Mouse (Mus musculus) embryonic facial prominence, embryonic 13.5 days (tissue): Measurements from ENCODE around the gene Acsm2. TPM values are rescaled to one million over a fixed set of nuclear protein-coding genes. Genes with fewer than 3 reads are reported as not detected.

Source experiments
- ATAC-seq: fragments of 200-750 bp; cut with Nextera tagmentation; 2 replicates; pipeline ENCODE4 v1.8.0; 2017; ENCODE audit warnings: low read depth; ENCODE audit not compliant: insufficient number of reproducible peaks, insufficient read depth, low FRiP score, low TSS enrichment
- H3K27ac ChIP-seq: fragments of 300-500 bp; sonication (generic); 2 replicates; pipeline ENCODE4 v1.5.1; 2015; ENCODE audit warnings: moderate library complexity, mild to moderate bottlenecking, inconsistent platforms
- H3K27me3 ChIP-seq: fragments of 300-500 bp; sonication (generic); 2 replicates; pipeline ENCODE4 v1.6.1; 2015; ENCODE audit warnings: mild to moderate bottlenecking, inconsistent platforms
- H3K36me3 ChIP-seq: fragments of 300-500 bp; sonication (generic); 2 replicates; pipeline ENCODE4 v1.6.1; 2015; ENCODE audit warnings: mild to moderate bottlenecking, inconsistent platforms
- H3K4me1 ChIP-seq: fragments of 300-500 bp; sonication (generic); 2 replicates; pipeline ENCODE4 v1.6.1; 2015; ENCODE audit warnings: inconsistent platforms
- H3K4me2 ChIP-seq: fragments of 300-500 bp; sonication (generic); 2 replicates; pipeline ENCODE4 v1.6.1; 2015; ENCODE audit warnings: moderate library complexity, mild to moderate bottlenecking, inconsistent platforms
- H3K4me3 ChIP-seq: fragments of 300-500 bp; sonication (generic); 2 replicates; pipeline ENCODE4 v1.5.1; 2015; ENCODE audit warnings: mild to moderate bottlenecking, inconsistent platforms
- H3K9ac ChIP-seq: fragments of 300-500 bp; sonication (generic); 2 replicates; pipeline ENCODE4 v1.6.1; 2015; ENCODE audit warnings: mild to moderate bottlenecking, inconsistent platforms
- H3K9me3 ChIP-seq: fragments of 300-500 bp; sonication (generic); 2 replicates; pipeline ENCODE4 v1.6.1; 2016; ENCODE audit warnings: inconsistent platforms
- WGBS: fragments of 180-500 bp; shearing (Covaris S2); methylation state at CpG from one replicate; pipeline ENCODE4 v1.1.7; 2015; ENCODE audit warnings: mixed read lengths; 5-methylcytosine and 5-hydroxymethylcytosine counted together
- polyA plus RNA-seq: library from polyadenylated mRNA; unstranded; fragments of >200 nt; fragmentation: Nextera tagmentation; extraction: Ambion mirVana; gene quantifications from 2 replicates; pipeline ENCODE4 v1.2.1, GENCODE M21; 2015

Gene Acsm2
- polyA plus RNA-seq, 1 experiment from 2014 or later = not detected

GRCm38 (mm10) chr7:119594530-119595107 lies 40.5 kb downstream of the Acsm2 start:
- no peaks in the 10 kb centered on the region for H3K27me3 ChIP-seq
- WGBS = 81% methylated on average over 3 of the region's 3 CpGs
- no peak overlapping the region for H3K4me2 ChIP-seq
- no peak overlapping the region for H3K9ac ChIP-seq
- no peak for ATAC-seq
- no peak overlapping the region for H3K4me3 ChIP-seq
- no peaks in the 10 kb centered on the region for H3K9me3 ChIP-seq
- no peaks in the 10 kb centered on the region for H3K36me3 ChIP-seq
- H3K27ac ChIP-seq = no peak overlapping the region
- no peaks in the 10 kb centered on the region for H3K4me1 ChIP-seq

GRCm38 (mm10) chr7:119595306-119595705 lies 41.2 kb downstream of the Acsm2 start:
- Histone ChIP-seq H3K27me3 (no peaks in the 10 kb centered on the region), H3K9ac (no peak overlapping the region), H3K4me3 (no peak overlapping the region), H3K27ac (no peak overlapping the region), H3K36me3 (no peaks in the 10 kb centered on the region), H3K9me3 (no peaks in the 10 kb centered on the region), H3K4me2 (no peak overlapping the region), H3K4me1 (no peaks in the 10 kb centered on the region)
- WGBS = 16% methylated on average over 1 of the region's 1 CpGs
- no peak for ATAC-seq

GRCm38 (mm10) chr7:119596536-119596935 lies 42.4 kb downstream of the Acsm2 start:
- Histone ChIP-seq H3K9ac (no peak overlapping the region), H3K36me3 (no peaks in the 10 kb centered on the region), H3K4me1 (no peaks in the 10 kb centered on the region), H3K9me3 (no peaks in the 10 kb centered on the region), H3K27me3 (no peaks in the 10 kb centered on the region), H3K4me3 (no peak overlapping the region), H3K4me2 (no peak overlapping the region), H3K27ac (no peak overlapping the region)
- WGBS = 68% methylated on average over 2 of the region's 2 CpGs
- no peak for ATAC-seq

GRCm38 (mm10) chr7:119601195-119601953 lies 47.2 kb downstream of the Acsm2 start:
- no peaks in the 10 kb centered on the region for H3K4me1 ChIP-seq
- no peak for ATAC-seq
- H3K4me3 ChIP-seq = no peak overlapping the region
- H3K27ac ChIP-seq = no peak overlapping the region
- no peak overlapping the region for H3K4me2 ChIP-seq
- H3K36me3 ChIP-seq = no peaks in the 10 kb centered on the region
- H3K27me3 ChIP-seq = no peaks in the 10 kb centered on the region
- WGBS = 84% methylated on average over 2 of the region's 2 CpGs
- H3K9me3 ChIP-seq = no peaks in the 10 kb centered on the region
- no peak overlapping the region for H3K9ac ChIP-seq

- WGBS = 64% methylated on average over 1 of the region's 1 CpGs
- Histone ChIP-seq H3K4me3 (no peak overlapping the region), H3K9ac (no peak overlapping the region), H3K36me3 (no peaks in the 10 kb centered on the region), H3K9me3 (no peaks in the 10 kb centered on the region), H3K27ac (no peak overlapping the region), H3K4me2 (no peak overlapping the region), H3K27me3 (no peaks in the 10 kb centered on the region), H3K4me1 (no peaks in the 10 kb centered on the region)
- ATAC-seq = no peak
These were observed 47.8 kb downstream of the Acsm2 start for GRCm38 (mm10) chr7:119601954-119602317.

- no peak overlapping the region for H3K4me2 ChIP-seq
- ATAC-seq = no peak
- WGBS = 71% methylated on average over 2 of the region's 2 CpGs
These were observed 50.9 kb downstream of the Acsm2 start for GRCm38 (mm10) chr7:119604903-119605483.

GRCm38 (mm10) chr7:119605926-119606663 lies 52.0 kb downstream of the Acsm2 start:
- Histone ChIP-seq H3K4me1 (no peaks in the 10 kb centered on the region), H3K9ac (no peak overlapping the region), H3K4me2 (no peak overlapping the region), H3K4me3 (no peak overlapping the region), H3K36me3 (no peaks in the 10 kb centered on the region), H3K27me3 (no peaks in the 10 kb centered on the region), H3K27ac (no peak overlapping the region), H3K9me3 (no peaks in the 10 kb centered on the region)
- ATAC-seq = no peak
- WGBS = 70% methylated on average over 9 of the region's 9 CpGs

More at GRCm38 (mm10) chr7:119604903-119605483, 50.9 kb downstream of the Acsm2 start:
- no peaks in the 10 kb centered on the region for H3K9me3 ChIP-seq
- no peaks in the 10 kb centered on the region for H3K36me3 ChIP-seq
- H3K4me3 ChIP-seq = no peak overlapping the region
- no peak overlapping the region for H3K27ac ChIP-seq
- H3K27me3 ChIP-seq = no peaks in the 10 kb centered on the region
- no peaks in the 10 kb centered on the region for H3K4me1 ChIP-seq
- H3K9ac ChIP-seq = no peak overlapping the region

GRCm38 (mm10) chr7:119606664-119607076 lies 52.5 kb downstream of the Acsm2 start, which contains the start of gene Acsm1:
Gene Acsm1 (plus strand): TSS chr7:119607026.
- H3K4me2 ChIP-seq = no peak within 1 kb of the TSS

GRCm38 (mm10) chr7:119607796-119608515 lies 53.8 kb downstream of the Acsm2 start:
- Histone ChIP-seq H3K36me3 (no peaks in the 10 kb centered on the region), H3K4me2 (no peak overlapping the region), H3K9me3 (no peaks in the 10 kb centered on the region), H3K27me3 (no peaks in the 10 kb centered on the region), H3K9ac (no peak overlapping the region), H3K27ac (no peak overlapping the region), H3K4me1 (no peaks in the 10 kb centered on the region), H3K4me3 (no peak overlapping the region)
- ATAC-seq = no peak
- WGBS = 80% methylated on average over 9 of the region's 9 CpGs

More at GRCm38 (mm10) chr7:119606664-119607076, 52.5 kb downstream of the Acsm2 start, which contains the start of gene Acsm1:
- Histone ChIP-seq H3K27me3 (no peaks in the 10 kb centered on the region), H3K9ac (no peak within 1 kb of the TSS), H3K9me3 (no peaks in the 10 kb centered on the region), H3K36me3 (no peaks in the 10 kb centered on the region), H3K27ac (no peak within 1 kb of the TSS), H3K4me3 (no peak within 1 kb of the TSS), H3K4me1 (no peaks in the 10 kb centered on the region)
- WGBS = 68% methylated on average over 5 of the region's 5 CpGs
- ATAC-seq = no peak

GRCm38 (mm10) chr7:119616531-119616930 lies 62.4 kb downstream of the Acsm2 start:
- WGBS = 45% methylated on average over 1 of the region's 1 CpGs
- no peak for ATAC-seq
- Histone ChIP-seq H3K4me2 (no peak overlapping the region), H3K36me3 (no peaks in the 10 kb centered on the region), H3K27ac (no peak overlapping the region), H3K27me3 (no peaks in the 10 kb centered on the region), H3K9me3 (no peaks in the 10 kb centered on the region), H3K4me1 (no peaks in the 10 kb centered on the region), H3K9ac (no peak overlapping the region), H3K4me3 (no peak overlapping the region)

- Histone ChIP-seq H3K9ac (no peak overlapping the region), H3K27me3 (no peaks in the 10 kb centered on the region), H3K4me3 (no peak overlapping the region), H3K4me2 (no peak overlapping the region), H3K9me3 (no peaks in the 10 kb centered on the region), H3K4me1 (no peaks in the 10 kb centered on the region), H3K27ac (no peak overlapping the region), H3K36me3 (no peaks in the 10 kb centered on the region)
- 86% methylated on average over 6 of the region's 6 CpGs for WGBS
- ATAC-seq = no peak
These were observed 63.5 kb downstream of the Acsm2 start for GRCm38 (mm10) chr7:119617593-119617992.
